Mouse (Mus musculus): ENCODE data around the gene Toe1.
"Not testable (repeated sequence)": the region's sequence is repeated elsewhere in the genome, so short reads cannot be mapped to it uniquely, and the experiment has no call there.

Toe1 gene

DNA sequence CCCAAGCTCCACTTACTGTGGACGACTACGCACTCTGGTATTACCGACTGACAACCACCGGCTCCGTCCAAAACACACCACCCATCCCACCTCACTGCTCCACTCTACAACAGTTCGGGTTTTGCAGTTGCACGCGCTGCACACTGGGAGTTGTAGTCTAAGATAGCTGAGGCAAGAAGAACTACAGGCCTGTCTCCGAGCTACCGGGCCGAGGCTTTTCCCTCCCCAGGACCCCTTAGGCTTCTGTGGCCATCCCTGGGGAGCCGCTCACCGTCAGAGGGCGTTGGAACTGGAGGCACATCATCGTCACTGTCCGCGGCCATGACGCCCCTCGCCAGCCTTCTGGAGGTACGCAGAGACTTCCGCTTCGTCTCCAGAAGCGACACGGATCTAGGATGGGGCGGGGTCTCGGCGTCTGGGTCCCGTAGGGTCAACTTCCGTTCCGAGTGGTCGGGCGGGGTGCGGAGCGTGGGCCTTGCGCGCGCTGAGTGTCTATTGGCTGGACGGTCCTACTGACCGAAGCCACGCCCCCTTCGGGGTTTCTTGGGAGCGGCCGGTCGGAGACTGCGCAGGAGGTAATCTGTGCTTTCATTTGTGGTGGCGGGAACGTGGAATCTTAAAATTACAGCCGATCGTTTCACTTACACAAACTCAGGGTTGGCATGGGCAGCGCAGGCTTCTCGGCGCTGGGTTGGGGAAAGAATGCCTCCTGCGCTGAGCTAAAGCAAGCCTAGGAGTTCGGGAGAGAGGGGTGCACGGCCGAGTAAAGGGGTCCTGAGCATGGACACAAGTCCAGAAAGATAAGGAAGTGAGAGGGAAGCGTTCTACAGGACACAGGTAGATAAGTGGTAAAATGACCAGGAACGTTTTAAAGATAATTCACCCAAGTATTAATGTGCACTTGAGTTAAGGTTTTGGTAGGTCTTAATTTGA, at the start of gene Toe1, which contains the start of gene Mutyh:
Toe1 (minus strand) TSS at position 444 of the 933 bp plus-strand sequence.
Mutyh (plus strand) TSS at position 527 of the 933 bp plus-strand sequence.
- DNase-seq (ENCODE audit: low spot score in 2 of 2) = peak; percentile 96

DNA sequence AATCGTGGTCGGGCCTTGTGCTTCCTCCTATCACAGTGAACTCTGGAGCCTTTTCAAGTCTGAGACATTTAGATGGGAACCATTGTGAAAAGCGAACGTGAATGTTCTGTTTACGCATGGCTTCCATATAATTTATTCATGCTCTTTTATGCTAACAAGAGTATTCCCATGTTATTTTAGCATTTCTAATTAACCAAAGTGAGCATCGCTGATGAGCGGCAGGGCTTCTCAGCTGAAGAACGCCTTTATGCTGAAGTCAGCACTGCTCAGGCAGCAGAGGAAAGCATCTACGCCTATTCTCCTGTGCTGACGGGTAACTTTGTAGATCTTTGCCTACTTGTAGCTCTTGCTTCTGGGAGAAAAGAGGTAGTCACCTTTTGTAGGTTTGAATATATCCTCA, 49.8 kb upstream of the Toe1 start:
- DNase-seq (ENCODE audit: low spot score in 2 of 2) = no peak

DNA sequence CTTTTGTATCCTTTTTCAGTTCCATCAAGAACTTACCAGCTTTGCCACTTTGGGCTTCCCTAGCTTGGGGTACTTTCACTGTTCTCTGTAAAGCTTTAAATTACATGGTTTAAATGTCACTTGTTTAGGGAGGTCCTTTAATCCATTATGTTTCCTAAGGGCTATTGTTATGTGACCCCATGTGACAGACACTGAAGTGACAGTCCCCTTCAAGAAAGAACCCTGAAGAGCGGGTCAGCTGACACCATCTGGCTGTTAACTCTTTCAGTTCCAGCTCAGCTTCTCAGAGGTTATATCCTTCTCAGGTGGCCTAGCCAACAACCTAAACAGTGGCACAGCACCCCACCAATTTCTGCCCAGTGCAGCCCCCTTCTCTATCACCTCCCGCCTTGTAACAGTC, 46.8 kb upstream of the Toe1 start:
- no peak for DNase-seq (ENCODE audit: low spot score in 2 of 2)

DNA sequence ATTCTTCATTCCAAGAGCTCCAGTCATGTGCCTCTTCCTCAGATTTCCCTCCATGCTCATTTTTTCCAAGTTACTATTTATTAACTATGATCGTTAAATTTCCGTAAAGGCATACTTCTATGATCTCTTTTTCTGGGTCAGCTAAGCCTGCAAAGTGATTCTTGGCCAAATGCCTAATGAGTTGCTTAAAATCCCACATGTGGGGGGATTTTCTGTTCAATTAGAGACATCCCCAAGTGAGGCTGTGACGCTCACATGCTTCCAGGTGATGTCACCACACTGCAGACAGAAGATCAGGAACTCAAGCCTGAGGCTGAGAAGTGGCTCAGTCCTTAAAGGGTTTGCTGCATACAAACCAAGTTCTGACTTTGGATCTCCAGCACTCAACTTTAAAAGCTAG, 42.5 kb upstream of the Toe1 start:
- DNase-seq (ENCODE audit: low spot score in 2 of 2) = no peak

DNA sequence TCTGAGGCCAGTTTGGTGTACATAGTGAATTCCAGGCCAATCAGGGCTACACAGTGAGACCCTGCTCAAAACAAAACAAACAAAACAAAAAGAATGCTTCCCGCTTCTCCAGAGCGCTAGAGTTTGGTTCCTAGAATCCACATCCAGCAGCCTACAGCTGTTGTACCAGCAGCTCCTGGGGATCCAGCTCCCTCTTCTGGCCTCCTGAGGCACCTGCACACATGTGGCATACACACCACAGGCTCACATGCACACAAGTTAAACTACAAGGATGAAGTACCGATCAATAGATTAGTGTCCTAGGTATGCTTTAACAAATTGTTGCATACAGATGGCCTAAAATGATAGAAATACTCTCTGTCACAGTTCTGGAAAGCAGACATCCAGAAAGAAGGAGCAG, 36.9 kb upstream of the Toe1 start:
- DNase-seq (ENCODE audit: low spot score in 2 of 2) = no peak

DNA sequence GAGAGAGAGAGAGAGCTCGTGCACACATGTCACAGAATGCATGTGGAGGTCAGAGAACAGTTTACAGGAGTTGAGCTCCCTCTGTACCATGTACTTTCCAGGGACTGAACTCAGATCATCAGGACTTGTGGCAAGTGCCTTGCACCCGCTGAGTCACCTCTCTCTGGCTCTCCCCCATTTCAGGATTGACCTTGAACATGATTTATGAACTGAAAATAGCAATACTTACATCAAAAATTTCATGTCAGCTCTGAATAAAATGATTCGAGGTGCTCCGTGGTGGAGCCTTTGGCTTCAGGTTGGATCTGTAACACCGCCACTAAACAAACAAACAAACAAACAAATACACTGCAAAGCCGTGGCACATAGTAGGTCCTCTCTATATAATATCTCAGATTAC, 33.4 kb upstream of the Toe1 start:
- DNase-seq (ENCODE audit: low spot score in 2 of 2) = no peak

DNA sequence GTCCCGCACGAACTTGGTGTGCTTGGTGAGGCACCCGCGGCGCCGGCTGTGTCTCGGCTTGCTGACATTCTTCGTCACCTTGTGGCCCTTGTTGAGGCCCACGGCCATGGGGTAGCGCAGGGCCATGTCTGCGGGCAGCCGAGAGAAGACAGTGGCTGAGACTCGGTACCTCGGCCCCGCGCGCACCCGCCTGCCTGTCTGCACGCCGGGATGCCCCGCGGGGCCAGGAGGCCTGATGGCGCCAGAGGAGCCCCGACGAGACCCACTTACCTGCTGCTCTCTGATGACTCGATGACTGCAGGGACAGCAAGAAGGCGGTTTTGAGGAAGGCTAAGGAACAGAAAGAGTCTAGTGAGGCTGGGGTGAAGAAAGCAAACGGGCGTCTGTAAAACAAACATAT, 32.7 kb upstream of the Toe1 start:
- DNase-seq (ENCODE audit: low spot score in 2 of 2) = not testable (repeated sequence)

DNA sequence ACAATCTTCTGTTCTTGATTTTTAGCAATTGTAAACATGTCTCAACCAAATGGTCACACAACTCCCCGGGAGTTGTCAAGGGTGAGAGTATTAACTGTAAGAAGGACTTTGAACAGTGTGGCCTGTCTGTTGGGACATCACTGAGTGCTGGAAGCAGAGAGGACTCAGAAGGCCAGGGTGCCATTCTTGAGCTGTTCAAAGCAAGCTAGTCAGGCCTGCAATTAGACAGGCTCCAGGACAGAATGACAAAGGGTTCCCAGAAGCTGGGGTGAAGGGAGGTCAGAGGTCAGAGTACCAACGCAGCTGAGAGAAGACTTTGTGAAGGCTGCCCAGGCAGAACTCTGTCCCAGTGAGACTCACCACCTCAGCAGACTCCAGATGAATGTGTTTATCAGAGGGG, 31.6 kb upstream of the Toe1 start:
- no peak for DNase-seq (ENCODE audit: low spot score in 2 of 2)

DNA sequence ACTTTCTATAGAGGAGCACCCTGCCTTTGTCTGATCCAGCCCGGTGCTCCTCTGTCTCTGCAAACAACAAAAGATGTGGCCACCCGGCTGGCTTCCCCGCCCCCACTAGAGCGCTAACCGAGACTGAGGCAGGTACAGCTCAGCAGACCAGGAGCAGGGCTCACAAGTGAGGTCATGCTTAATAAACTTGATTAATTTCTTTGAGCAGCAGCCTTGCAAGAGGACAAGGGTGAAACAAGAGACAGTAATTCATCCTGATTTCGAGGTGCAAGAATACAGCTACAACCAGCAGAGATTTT, 22.6 kb upstream of the Toe1 start:
- DNase-seq (ENCODE audit: low spot score in 2 of 2) = no peak

DNA sequence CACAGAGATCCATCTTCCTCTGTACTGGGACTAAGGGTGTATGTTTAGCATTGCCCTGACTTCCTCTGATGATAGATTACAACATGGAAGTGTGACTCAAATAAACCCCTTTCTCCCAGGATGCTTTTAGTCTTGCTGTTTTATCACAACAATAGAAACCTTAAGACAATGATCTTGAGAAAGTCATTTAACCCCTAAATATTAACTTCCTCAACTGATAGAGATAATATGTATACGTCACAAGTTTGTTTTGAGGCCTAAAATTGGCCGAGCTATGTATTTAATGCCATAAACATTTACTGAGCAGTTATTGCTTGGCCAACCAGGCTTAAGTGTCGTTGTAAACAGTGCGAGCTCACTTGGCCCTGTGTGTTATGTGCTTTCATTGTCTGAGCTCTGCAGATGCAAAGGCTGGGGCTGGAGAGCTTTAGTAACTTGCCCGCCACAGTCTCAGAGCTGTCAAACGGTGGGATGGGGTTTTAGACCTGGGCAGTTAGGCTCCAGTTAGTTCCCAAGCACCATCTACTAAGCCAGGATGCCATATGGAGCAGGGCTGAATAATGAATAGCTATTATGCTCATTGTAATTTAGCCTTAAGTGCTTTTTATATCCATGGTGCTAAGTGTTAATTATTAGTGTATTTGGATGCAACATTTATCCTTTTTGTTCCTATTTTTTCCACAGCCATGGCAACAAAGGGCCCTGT, 22.1 kb upstream of the Toe1 start:
- no peak for DNase-seq (ENCODE audit: low spot score in 2 of 2)

DNA sequence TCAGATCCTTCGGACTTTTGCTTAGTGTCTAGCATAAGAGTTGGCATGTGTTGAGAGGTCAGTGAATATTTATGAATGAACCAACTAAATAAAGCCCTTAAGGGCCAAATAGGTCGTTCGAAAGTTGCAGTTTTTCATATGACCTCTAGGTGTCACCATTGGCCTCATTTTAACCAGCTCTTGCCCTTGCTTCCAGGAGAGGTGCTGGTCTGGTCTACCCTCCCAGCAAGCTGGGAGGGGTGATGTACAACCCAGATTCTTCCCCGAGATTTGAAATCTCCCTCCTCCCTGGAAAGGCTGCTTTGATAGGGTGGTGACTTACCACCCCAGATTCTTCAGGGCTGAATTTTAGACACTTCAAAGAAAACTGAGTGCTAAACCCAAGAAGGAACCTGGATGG, 20.4 kb upstream of the Toe1 start:
- DNase-seq (ENCODE audit: low spot score in 2 of 2) = peak in 1 of 2 experiments; percentile 34

DNA sequence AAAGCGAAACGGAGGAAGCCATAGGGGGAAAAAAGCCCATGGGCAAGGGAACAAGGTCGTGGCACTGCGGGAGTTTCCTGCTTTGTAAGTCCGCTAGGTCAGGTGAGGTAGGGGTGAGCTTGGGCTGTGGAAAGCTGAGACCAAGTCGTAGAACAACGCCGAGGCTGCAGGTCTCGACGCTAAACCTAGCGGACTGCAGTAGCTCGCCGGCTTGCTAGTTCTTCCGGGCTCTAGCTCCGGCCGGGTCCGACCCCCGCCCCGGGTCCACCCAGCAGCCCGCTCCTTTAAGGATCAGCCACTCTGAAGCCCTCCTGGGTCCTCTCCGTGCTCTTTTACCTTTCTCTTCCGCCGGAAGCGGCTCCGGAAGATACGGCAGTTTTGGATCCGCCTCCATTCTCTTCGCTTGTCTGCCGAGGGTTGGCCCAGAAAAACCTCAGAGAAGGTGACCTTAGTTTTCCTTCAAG, 17.1 kb upstream of the Toe1 start:
- DNase-seq (ENCODE audit: low spot score in 2 of 2) = peak; percentile 71 to 74

DNA sequence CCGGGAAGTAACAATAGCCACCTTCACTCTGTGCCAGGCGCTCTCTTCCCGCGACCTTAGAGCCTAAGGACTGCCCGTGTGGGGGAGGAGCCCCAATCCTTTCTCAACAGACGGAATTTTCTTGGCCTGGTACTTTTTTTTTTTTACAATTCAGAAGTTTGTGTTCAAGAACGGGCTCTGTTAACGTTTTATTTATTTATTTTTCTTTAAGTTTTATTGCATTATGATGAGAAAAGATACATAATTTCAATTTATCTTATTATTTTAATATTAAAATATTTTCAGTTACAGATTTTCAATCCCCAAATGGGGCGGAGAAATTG, 14.2 kb upstream of the Toe1 start, which contains the start of gene Hpdl:
Hpdl (minus strand) TSS at position 14 of the 323 bp plus-strand sequence.
- DNase-seq (ENCODE audit: low spot score in 2 of 2) = no peak

DNA sequence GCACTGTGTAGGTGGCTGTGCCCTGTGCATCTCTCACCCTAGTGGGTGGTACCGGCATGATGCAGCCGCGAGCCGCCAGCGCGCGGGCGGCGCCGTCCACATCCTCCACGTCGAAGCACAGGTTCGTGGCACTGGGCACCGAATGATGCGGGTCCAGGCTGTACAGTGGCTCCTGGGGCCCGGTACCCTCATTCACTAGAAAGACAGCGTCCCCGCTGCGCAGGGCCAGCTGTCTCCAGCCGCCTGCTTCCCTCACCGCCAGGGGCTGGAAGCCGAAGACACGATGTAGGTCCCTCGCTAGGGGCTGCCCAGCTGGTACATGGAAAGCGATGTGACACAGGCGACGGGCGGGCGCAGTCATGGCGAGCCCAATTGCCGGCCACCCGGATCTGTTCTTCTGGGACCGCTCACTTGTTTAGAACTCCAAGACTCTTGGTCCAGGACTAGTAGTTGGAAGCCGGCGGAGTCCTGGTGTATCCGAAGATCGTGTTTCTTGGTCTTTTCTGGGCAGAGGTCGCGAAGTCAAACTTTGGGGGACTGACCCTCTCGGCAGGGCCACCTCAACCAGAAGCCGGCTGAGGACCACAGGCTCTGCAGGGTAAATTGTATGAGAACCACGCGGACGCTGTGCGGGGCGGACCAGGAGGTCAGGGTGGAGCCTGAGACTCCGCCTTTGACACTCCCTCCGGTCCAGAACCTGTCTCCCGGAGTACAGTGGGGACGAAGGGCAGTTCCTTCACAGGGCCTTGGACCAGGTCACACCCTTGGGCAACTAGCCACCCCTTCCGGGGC, 13.7 kb upstream of the Toe1 start:
- DNase-seq (ENCODE audit: low spot score in 2 of 2) = peak; percentile 48 to 53

DNA sequence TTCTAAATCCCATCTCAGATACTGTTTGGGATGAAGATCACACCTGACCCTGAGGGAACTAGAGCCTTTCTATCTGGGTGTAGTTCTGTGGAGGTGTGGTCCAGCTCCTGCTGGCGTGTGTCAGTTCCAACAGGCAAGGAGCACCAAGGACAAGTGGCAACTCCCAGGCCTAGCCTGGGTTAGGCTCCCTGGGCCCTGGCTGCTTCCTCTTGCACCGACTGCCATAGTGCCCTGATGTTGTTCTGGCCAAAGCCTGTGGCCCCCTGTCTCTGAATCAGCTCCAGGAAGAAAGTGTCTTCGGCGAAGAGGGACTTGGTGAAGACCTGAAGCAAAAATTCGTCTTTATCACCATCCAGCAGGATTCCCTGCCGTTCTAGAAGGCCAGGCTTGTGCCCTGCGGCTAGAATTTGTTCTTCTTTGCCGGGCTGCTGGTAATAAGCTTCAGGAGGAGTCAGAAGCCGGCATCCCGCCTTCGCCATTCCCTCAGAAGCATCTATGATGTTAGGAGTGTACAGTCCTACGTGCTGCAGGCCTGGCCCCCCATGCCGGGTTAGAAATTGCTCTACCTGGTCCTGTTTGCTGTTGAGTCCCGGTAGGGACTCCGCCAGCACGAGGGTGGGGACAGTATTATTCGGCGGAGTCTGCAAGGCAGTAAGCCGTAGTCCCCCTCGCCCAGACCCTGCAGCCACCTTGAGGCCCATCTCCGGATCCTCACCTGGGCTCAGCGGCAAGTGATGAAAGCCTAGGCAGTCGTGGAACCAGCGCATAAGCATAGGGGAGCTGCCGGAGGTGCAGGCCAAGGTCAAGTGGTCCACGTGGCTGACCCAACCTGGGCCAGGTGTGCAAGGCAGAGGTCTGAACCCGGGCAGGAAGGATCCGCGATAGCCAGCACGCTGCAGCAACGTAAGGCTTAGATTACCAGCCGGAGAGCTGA, 12.8 kb upstream of the Toe1 start:
- no peak for DNase-seq (ENCODE audit: low spot score in 2 of 2)

DNA sequence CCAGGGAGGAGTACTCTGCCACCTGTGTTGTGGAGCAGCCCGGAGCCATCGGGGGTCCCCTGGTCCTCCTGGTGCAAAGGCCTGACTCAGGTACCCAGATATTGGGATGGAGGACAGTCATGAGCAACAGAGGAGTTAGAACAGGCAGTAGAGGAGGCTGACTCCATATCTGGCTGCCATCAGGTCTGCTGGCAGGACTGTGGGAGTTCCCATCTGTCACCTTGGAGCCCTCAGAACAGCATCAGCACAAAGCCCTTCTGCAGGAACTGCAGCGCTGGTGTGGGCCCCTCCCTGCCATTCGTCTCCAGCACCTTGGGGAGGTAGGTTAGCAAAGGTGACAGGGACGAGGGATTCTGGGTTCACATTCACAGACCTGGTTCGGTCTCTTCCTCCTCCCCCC, 10.0 kb upstream of the Toe1 start:
- no peak for DNase-seq (ENCODE audit: low spot score in 2 of 2)

DNA sequence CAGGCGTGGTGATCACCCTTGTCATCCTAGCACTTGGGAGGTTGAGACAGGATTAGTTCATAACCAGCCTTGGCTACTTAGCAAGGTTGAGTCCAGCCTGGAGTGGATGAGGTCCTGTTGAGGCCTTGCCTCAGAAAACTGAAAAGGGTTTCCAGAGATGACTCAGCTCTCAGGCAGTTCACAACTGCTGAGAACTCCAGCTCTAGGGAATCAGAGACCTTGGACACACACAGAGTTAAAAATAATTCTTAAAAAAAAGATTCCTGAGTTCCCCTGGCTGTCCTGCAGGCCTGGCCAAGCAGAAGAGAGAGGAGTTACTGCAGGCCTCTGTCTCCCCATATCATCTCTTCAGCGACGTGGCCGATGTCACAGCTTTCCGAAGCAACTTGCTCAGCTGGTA, 7.8 kb upstream of the Toe1 start:
- DNase-seq (ENCODE audit: low spot score in 2 of 2) = no peak

DNA sequence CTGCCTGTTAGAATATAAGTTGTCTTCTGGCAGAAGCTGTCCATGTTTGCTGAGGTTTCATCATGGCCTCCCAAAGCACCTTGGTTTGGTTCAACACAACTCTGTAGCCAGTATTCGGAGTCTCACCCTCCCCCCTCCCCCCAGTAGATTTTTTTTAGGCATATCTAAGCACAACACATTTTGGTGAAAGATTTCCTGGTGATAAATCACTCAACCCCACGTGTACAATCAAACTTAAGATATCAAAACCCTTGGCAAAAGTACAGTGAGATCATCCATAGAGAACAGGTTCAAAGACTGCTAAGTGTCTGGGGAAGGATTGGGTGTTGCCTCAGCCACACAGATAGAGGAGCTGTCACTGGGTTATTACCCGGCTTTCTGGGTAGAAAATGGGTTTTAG, 3.6 kb upstream of the Toe1 start:
- no peak for DNase-seq (ENCODE audit: low spot score in 2 of 2)

DNA sequence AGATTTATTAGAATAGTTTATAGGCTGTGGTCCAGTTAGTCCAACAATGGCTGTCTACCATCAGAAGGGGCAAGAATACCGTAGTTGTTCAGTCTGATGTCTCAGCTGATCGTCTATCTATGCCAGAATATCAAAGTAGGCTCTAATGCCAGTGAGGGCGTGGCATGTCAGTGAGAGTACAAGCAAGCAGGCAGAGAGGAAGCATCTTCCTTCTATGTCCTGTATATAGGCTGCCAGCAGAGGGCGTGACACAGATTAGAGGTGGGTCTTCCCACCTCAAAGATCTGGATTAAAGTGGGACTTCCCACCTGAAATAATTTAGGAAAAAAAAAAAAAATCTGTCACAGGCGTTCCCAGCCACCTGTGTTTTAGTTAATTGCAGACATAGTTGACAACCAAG, 7.5 kb downstream of the Toe1 start:
- peak in 1 of 2 experiments; percentile 18 for DNase-seq (ENCODE audit: low spot score in 2 of 2)

DNA sequence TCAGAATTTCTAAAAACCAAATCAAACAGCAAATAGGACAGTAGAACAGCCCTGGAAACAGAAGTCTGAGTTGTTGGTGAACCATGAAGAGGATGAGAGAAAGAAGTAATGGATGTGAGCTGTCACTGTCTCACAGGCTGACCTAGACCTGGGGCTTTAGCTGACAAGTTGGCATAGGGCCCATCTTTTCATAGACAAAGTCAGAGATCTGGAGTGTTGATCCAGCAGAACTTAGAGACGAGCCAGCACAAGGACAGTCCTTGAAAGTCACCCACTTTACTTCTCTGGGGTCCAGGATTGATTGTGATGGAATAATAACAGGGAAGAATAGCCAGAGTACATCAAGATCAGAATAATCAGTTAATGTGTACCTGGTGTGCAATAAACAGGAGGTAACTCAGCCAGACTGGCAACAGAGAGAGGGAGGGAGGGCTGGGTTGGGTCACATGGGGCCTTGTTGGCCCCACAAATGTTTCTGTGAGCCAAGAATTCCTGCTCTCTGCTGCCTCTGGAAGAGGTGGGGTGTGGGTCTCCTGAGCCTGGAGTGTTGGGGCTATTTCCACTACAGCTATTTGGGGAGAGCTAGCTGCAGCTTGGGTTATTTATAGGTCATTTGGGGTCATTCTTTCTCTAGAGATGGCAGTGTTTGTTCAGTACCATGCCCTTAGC, 10.9 kb downstream of the Toe1 start:
- no peak for DNase-seq (ENCODE audit: low spot score in 2 of 2)

DNA sequence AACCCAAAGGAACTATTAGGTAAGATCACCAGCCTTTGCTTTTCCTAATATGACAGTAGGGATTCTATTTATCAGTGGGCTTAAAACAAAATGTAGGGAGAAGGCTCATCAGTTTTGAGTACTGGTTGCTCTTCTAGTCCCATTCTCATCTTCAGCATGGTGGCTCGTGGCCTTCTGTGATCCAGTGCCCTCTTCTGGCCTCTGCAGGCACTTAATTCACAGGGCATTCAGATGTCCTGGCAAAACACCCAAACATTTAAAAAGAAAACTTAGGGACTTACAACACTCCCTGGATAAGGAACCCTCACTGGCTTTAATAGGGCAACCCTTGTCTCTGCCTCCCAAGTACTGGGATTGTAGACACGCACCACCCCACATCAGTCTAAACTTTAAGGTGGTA, 13.2 kb downstream of the Toe1 start:
- no peak for DNase-seq (ENCODE audit: low spot score in 2 of 2)
